Mouse (Mus musculus) ZHBTc4 (cell line): ENCODE measurements around the gene Cltc.

Experiments used
- DNase-seq: peaks from one replicate; pipeline ENCODE4 v3.0.0-alpha.2; 2011; ENCODE audit warnings: low read depth, low spot score

Cltc gene

GRCm38 (mm10) chr11:86738956-86739355 lies 18.4 kb downstream of the Cltc start:
- no peak for DNase-seq

GRCm38 (mm10) chr11:86738308-86738707 lies 19.1 kb downstream of the Cltc start:
- peak; percentile 29 for DNase-seq

- DNase-seq = peak; percentile 48
These were observed 19.9 kb downstream of the Cltc start for GRCm38 (mm10) chr11:86737301-86738000.

GRCm38 (mm10) chr11:86734993-86735392 lies 22.4 kb downstream of the Cltc start:
- DNase-seq = no peak

GRCm38 (mm10) chr11:86734241-86734939 lies 23.0 kb downstream of the Cltc start:
- DNase-seq = no peak

- no peak for DNase-seq
These were observed 25.9 kb downstream of the Cltc start for GRCm38 (mm10) chr11:86731443-86731842.

GRCm38 (mm10) chr11:86725607-86726006 lies 31.8 kb downstream of the Cltc start:
- no peak for DNase-seq

GRCm38 (mm10) chr11:86724982-86725381 lies 32.4 kb downstream of the Cltc start:
- no peak for DNase-seq

- DNase-seq = no peak
These were observed 33.4 kb downstream of the Cltc start for GRCm38 (mm10) chr11:86724004-86724403.

GRCm38 (mm10) chr11:86719390-86719789 lies 38.0 kb downstream of the Cltc start:
- DNase-seq = no peak

GRCm38 (mm10) chr11:86718369-86718768 lies 39.0 kb downstream of the Cltc start:
- DNase-seq = no peak

GRCm38 (mm10) chr11:86717306-86718065 lies 39.9 kb downstream of the Cltc start:
- no peak for DNase-seq

GRCm38 (mm10) chr11:86714606-86715005 lies 42.8 kb downstream of the Cltc start:
- DNase-seq = no peak

GRCm38 (mm10) chr11:86701151-86701550 lies 56.2 kb downstream of the Cltc start:
- peak; percentile 84 for DNase-seq

GRCm38 (mm10) chr11:86695461-86695860 lies 61.9 kb downstream of the Cltc start:
- DNase-seq = no peak

GRCm38 (mm10) chr11:86692546-86692945 lies 64.8 kb downstream of the Cltc start:
- no peak for DNase-seq

- DNase-seq = no peak
These were observed 65.4 kb downstream of the Cltc start for GRCm38 (mm10) chr11:86691956-86692355.

GRCm38 (mm10) chr11:86691482-86691881 lies 65.9 kb downstream of the Cltc start:
- no peak for DNase-seq

- DNase-seq = no peak
These were observed 67.0 kb downstream of the Cltc start for GRCm38 (mm10) chr11:86690383-86690782.

GRCm38 (mm10) chr11:86685366-86685765 lies 72.0 kb downstream of the Cltc start:
- DNase-seq = no peak

- no peak for DNase-seq
These were observed 73.0 kb downstream of the Cltc start for GRCm38 (mm10) chr11:86684126-86685012.
